Mouse (Mus musculus): ENCODE measurements around the gene Myo15b. TPM values are rescaled to one million over a fixed set of nuclear protein-coding genes. Genes with fewer than 3 reads are reported as not detected.

Myo15b gene
- total and polyA plus RNA-seq, 3 experiments, result 0.05 to 0.29 TPM; not detected in 1

DNA sequence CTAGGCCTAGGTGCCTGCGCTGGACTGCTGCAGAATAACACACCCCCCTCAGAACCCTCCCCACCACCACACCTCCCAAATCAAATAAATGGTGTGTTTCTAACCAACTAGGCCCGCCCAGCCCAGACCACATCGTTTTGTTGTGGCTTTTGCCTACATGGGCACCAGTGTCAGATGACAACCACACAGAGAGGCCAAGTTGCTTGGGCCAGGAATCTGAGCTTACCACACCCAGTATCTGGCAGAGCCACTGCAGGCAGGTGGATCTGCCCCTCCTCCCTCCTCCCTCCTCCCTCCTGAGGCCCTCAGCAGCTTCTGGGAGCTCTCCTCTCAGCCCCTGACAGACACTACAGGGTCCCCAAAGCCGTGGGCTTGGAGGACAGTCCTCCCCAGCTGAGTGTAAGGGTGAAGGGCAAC lies 19.3 kb upstream of the Myo15b start:
- peaks cover 11% of the 10 kb centered on the region for H3K4me1 ChIP-seq (ENCODE audit: control insufficient read depth, insufficient read depth, low read length)
- TF ChIP-seq POLR2A (IDR thresholded peaks at IDR 0.05; ENCODE audit: insufficient read depth, low read depth, low read length) (no peak), EP300 (IDR thresholded peaks at IDR 0.05; ENCODE audit: insufficient read depth, low read depth, low read length) (no peak), CTCF (IDR thresholded peaks at IDR 0.05) (no peak)
- intact Hi-C loops (cut with DNase I), result no loop called here

DNA sequence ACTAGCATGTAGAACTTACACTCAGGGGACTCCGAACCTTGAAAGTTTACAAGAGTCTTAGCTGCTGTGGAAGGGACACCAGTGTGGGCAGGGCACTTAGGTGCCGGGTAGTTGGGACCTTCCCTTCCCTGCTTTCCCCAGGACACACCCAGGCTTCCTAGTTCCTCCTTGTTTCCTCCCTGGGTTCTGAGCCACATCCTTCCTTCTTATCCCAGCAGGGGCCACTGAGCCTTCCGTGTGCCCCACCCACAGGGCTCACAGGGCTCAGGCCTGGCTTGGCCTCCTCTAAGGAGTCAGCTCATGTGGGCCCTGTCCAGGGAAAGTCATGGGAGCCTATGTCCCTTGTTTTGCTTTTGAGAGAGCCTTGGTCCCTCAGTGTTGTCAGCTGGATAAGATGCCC lies 18.5 kb upstream of the Myo15b start:
- H3K4me3 ChIP-seq, result no peak overlapping the region
- no peak overlapping the region for H3K9ac ChIP-seq (ENCODE audit: low read depth, low read length)
- peak overlapping the region; percentile 13 for H3K27ac ChIP-seq
- no peaks in the 10 kb centered on the region for H3K36me3 ChIP-seq (ENCODE audit: control insufficient read depth, insufficient read depth, low read length)
- DNase-seq, result no peak
- intact Hi-C loops (cut with DNase I), result no loop called here
- no peaks in the 10 kb centered on the region for H3K79me2 ChIP-seq (replicated peaks; ENCODE audit: control insufficient read depth, insufficient read depth, low read length)
- peaks cover 11% of the 10 kb centered on the region for H3K4me1 ChIP-seq (ENCODE audit: control insufficient read depth, insufficient read depth, low read length)
- no peaks in the 10 kb centered on the region for H3K27me3 ChIP-seq (ENCODE audit: control insufficient read depth, insufficient read depth, low read length)
- WGBS, result 51% methylated on average over 3 of the region's 3 CpGs
- TF ChIP-seq POLR2A (IDR thresholded peaks at IDR 0.05; ENCODE audit: insufficient read depth, low read depth, low read length) (no peak), EP300 (IDR thresholded peaks at IDR 0.05; ENCODE audit: insufficient read depth, low read depth, low read length) (no peak), CTCF (IDR thresholded peaks at IDR 0.05) (no peak)

More for the DNA sequence above, 19.3 kb upstream of the Myo15b start:
- H3K27ac ChIP-seq, result peak overlapping the region; percentile 13; the same call in 1 of the 2 replicates
- no peaks in the 10 kb centered on the region for H3K36me3 ChIP-seq (ENCODE audit: control insufficient read depth, insufficient read depth, low read length)
- DNase-seq, result peak in 1 of 2 experiments; percentile 48
- H3K79me2 ChIP-seq (replicated peaks; ENCODE audit: control insufficient read depth, insufficient read depth, low read length), result no peaks in the 10 kb centered on the region
- no peak overlapping the region for H3K9ac ChIP-seq (ENCODE audit: low read depth, low read length)
- WGBS, result 61% methylated on average over 4 of the region's 4 CpGs
- H3K4me3 ChIP-seq, result no peak overlapping the region
- no peaks in the 10 kb centered on the region for H3K27me3 ChIP-seq (ENCODE audit: control insufficient read depth, insufficient read depth, low read length)

DNA sequence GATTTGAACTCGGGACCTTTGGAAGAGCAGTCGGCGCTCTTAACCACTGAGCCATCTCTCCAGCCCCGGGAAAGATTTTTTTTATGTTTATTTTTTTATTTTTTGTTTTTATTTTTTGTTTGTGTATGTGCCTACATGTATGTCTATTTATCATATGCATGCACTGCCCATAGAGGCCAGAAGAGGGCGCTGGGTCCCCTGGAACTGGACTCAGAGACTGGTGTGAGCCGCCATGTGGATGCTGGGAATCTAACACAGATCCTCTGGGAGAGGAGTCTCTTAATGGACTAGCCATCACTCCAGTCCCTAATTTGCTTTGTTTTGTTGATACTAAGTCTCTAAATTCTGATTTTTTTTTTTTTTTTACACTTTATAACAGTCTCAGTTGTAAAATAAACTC lies 17.2 kb upstream of the Myo15b start:
- Histone ChIP-seq H3K36me3 (ENCODE audit: control insufficient read depth, insufficient read depth, low read length) (no peaks in the 10 kb centered on the region), H3K4me3 (no peak overlapping the region), H3K79me2 (replicated peaks; ENCODE audit: control insufficient read depth, insufficient read depth, low read length) (no peaks in the 10 kb centered on the region), H3K27ac (peak overlapping the region; percentile 84), H3K9ac (ENCODE audit: low read depth, low read length) (no peak overlapping the region), H3K27me3 (ENCODE audit: control insufficient read depth, insufficient read depth, low read length) (no peaks in the 10 kb centered on the region), H3K4me1 (ENCODE audit: control insufficient read depth, insufficient read depth, low read length) (peaks cover 11% of the 10 kb centered on the region)
- no peak for DNase-seq
- TF ChIP-seq EP300 (IDR thresholded peaks at IDR 0.05; ENCODE audit: insufficient read depth, low read depth, low read length), result no peak
- TF ChIP-seq POLR2A (IDR thresholded peaks at IDR 0.05; ENCODE audit: insufficient read depth, low read depth, low read length), result no peak
- peak; percentile 41 for TF ChIP-seq CTCF (IDR thresholded peaks at IDR 0.05)
- 87% methylated on average over 6 of the region's 6 CpGs for WGBS
- intact Hi-C loops (cut with DNase I), result no loop called here

DNA sequence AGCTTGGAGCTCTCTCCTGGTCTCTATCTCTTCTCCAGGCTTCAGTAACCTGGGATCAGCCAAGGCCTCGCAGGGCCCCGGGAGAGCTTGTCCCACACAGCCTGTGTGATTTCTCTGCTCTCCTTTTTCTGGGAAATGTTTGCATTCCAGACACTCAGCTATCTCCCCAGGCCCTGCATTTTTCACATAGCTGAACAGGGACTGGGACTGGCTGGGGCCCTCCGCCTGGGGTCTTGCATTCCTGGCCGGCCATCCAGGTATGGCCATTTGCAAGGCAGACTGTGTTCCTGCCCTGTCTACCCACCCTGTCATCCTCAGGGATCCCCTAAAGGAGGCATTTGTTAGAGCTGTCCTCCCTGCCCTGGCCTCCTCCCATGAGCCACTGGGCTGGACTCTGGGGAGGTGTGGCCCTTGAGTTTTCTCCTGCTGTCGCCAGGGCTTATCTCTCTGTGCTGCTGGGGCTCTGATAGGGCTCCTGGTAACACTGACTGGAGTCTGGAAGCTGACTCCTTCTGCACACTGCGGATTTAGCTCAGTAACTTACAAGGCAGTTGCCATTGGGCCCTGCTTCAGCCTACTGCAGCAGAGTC lies 16.1 kb upstream of the Myo15b start:
- intact Hi-C loops (cut with DNase I), result no loop called here

DNA sequence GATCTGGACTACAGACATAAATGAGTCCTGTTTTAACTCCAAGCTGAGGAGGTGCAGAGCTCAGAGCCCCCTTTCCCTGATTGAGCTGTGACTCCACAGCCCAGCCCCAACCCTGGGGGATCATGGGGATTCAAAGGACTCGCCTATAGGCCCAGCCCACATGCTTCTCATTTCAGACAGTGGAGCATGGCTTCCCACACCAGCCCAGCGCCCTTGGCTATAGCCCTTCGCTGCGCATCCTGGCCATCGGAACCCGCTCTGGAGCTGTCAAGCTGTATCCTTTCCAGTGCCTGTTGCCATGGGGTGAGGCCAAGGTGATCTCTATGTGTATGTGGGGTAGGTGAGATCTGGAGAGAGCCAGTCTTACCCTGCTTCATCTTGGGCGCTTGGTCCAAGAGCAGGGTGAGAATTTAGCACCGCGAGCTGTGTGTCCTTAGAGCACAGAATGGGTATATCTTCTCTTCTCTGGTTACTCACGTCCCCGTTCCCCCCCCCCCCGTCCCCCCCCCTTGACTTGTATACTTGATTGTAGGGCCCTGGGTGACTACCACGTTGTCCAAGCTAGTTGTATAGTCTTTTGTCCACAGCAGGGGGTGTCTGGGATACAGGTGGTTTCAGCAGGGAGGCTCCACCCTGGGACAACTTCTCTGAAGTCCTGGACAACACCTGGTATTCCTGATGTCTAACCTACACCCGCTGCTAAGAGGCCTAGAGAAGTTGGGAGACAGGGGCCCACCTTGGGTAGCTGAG lies 14.9 kb upstream of the Myo15b start:
- Histone ChIP-seq H3K4me1 (ENCODE audit: control insufficient read depth, insufficient read depth, low read length) (peaks cover 11% of the 10 kb centered on the region), H3K9ac (ENCODE audit: low read depth, low read length) (no peak overlapping the region), H3K27me3 (ENCODE audit: control insufficient read depth, insufficient read depth, low read length) (no peaks in the 10 kb centered on the region), H3K4me3 (no peak overlapping the region), H3K79me2 (replicated peaks; ENCODE audit: control insufficient read depth, insufficient read depth, low read length) (no peaks in the 10 kb centered on the region), H3K36me3 (ENCODE audit: control insufficient read depth, insufficient read depth, low read length) (no peaks in the 10 kb centered on the region), H3K27ac (no peak overlapping the region; the same call in 1 of the 2 replicates)
- no peak for DNase-seq
- intact Hi-C loops (cut with DNase I), result no loop called here
- 96% methylated on average over 11 of the region's 14 CpGs for WGBS
- TF ChIP-seq EP300 (IDR thresholded peaks at IDR 0.05; ENCODE audit: insufficient read depth, low read depth, low read length), result no peak
- no peak for TF ChIP-seq POLR2A (IDR thresholded peaks at IDR 0.05; ENCODE audit: insufficient read depth, low read depth, low read length)
- TF ChIP-seq CTCF (IDR thresholded peaks at IDR 0.05), result no peak

More for the DNA sequence above, 16.1 kb upstream of the Myo15b start:
- peak; percentile 68 to 81 for DNase-seq
- H3K4me3 ChIP-seq, result no peak overlapping the region
- H3K9ac ChIP-seq (ENCODE audit: low read depth, low read length), result peak overlapping the region; percentile 27; the same call in 1 of the 2 replicates
- 24% methylated on average over 6 of the region's 6 CpGs for WGBS
- peak overlapping the region; percentile 84 for H3K27ac ChIP-seq
- no peaks in the 10 kb centered on the region for H3K36me3 ChIP-seq (ENCODE audit: control insufficient read depth, insufficient read depth, low read length)
- TF ChIP-seq EP300 (IDR thresholded peaks at IDR 0.05; ENCODE audit: insufficient read depth, low read depth, low read length) (peak; percentile 29; the same call in 1 of the 2 replicates), CTCF (IDR thresholded peaks at IDR 0.05) (no peak), POLR2A (IDR thresholded peaks at IDR 0.05; ENCODE audit: insufficient read depth, low read depth, low read length) (peak; percentile 56)
- H3K4me1 ChIP-seq (ENCODE audit: control insufficient read depth, insufficient read depth, low read length), result peaks cover 11% of the 10 kb centered on the region
- no peaks in the 10 kb centered on the region for H3K27me3 ChIP-seq (ENCODE audit: control insufficient read depth, insufficient read depth, low read length)
- H3K79me2 ChIP-seq (replicated peaks; ENCODE audit: control insufficient read depth, insufficient read depth, low read length), result no peaks in the 10 kb centered on the region

DNA sequence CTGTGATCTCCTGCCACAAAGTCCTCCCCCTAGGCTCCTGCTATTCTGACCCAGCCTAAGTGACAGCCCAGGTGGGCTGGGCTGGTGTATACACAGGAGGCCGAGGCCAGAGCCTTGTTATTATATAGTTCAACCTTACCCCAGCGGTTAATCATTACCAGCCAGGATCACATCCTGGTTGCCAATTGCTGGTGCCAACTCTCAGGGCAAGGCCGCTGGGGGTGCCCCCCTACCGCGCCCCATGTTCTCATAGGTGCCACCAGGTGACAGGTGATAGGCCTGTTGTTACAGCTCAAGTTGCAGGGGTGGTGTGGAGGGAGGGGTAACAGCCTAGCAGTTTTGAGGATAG lies 14.3 kb upstream of the Myo15b start:
- Histone ChIP-seq H3K4me3 (no peak overlapping the region), H3K27me3 (ENCODE audit: control insufficient read depth, insufficient read depth, low read length) (no peaks in the 10 kb centered on the region), H3K79me2 (replicated peaks; ENCODE audit: control insufficient read depth, insufficient read depth, low read length) (no peaks in the 10 kb centered on the region), H3K9ac (ENCODE audit: low read depth, low read length) (no peak overlapping the region), H3K27ac (no peak overlapping the region), H3K4me1 (ENCODE audit: control insufficient read depth, insufficient read depth, low read length) (peaks cover 11% of the 10 kb centered on the region), H3K36me3 (ENCODE audit: control insufficient read depth, insufficient read depth, low read length) (no peaks in the 10 kb centered on the region)
- intact Hi-C loops (cut with DNase I), result no loop called here
- no peak for DNase-seq
- 86% methylated on average over 5 of the region's 5 CpGs for WGBS
- no peak for TF ChIP-seq EP300 (IDR thresholded peaks at IDR 0.05; ENCODE audit: insufficient read depth, low read depth, low read length)
- no peak for TF ChIP-seq POLR2A (IDR thresholded peaks at IDR 0.05; ENCODE audit: insufficient read depth, low read depth, low read length)
- TF ChIP-seq CTCF (IDR thresholded peaks at IDR 0.05), result no peak
